Mouse (Mus musculus) hindbrain, embryonic 14.5 days (tissue): ENCODE measurements around the gene Meis3. TPM values are rescaled to one million over a fixed set of nuclear protein-coding genes. Genes with fewer than 3 reads are reported as not detected.
A peak's percentile ranks its signal among the peaks of the same experiment; 100 is the strongest.

ENCODE experiments used
- ATAC-seq: fragments of 200-750 bp; cut with Nextera tagmentation; 2 replicates; pipeline ENCODE4 v1.8.0; 2017; ENCODE audit warnings: moderate number of reproducible peaks, mild to moderate bottlenecking, moderate TSS enrichment, moderate library complexity; ENCODE audit not compliant: low FRiP score
- DNase-seq: peaks from one replicate; pipeline ENCODE4 v3.0.0-alpha.2; 2015; ENCODE audit warnings: low spot score
- H3K27ac ChIP-seq: fragments of 300-500 bp; sonication (generic); 2 replicates; pipeline ENCODE4 v1.5.1; 2014; ENCODE audit warnings: mild to moderate bottlenecking, moderate library complexity
- H3K27me3 ChIP-seq: fragments of 300-500 bp; sonication (generic); 2 replicates; pipeline ENCODE4 v1.6.1; 2014; ENCODE audit warnings: mild to moderate bottlenecking, low read length, mixed read lengths; ENCODE audit not compliant: control insufficient read depth, insufficient read depth
- H3K36me3 ChIP-seq: fragments of 300-500 bp; sonication (generic); replicated peaks from 2 replicates; pipeline ENCODE4 v1.6.1; 2014; ENCODE audit not compliant: control insufficient read depth, insufficient read depth
- H3K4me1 ChIP-seq: fragments of 300-500 bp; sonication (generic); replicated peaks from 2 replicates; pipeline ENCODE4 v1.6.1; 2014; ENCODE audit warnings: antibody characterized with exemption, low read length, mixed read lengths; ENCODE audit not compliant: control insufficient read depth, insufficient read depth
- H3K4me2 ChIP-seq: fragments of 300-500 bp; sonication (generic); replicated peaks from 2 replicates; pipeline ENCODE4 v1.6.1; 2014; ENCODE audit warnings: mild to moderate bottlenecking, moderate library complexity
- H3K4me3 ChIP-seq: fragments of 300-500 bp; sonication (generic); replicated peaks from 2 replicates; pipeline ENCODE4 v1.5.1; 2014; ENCODE audit warnings: mild to moderate bottlenecking, low read length
- H3K9ac ChIP-seq: fragments of 300-500 bp; sonication (generic); 2 replicates; pipeline ENCODE4 v1.6.1; 2014
- H3K9me3 ChIP-seq: fragments of 300-500 bp; sonication (generic); 2 replicates; pipeline ENCODE4 v1.6.1; 2016; ENCODE audit warnings: low read length; ENCODE audit not compliant: control insufficient read depth
- whole genome bisulfite sequencing: fragments of 180-500 bp; shearing (Covaris S2); extraction: QIAGEN DNeasy Blood & Tissue Kit; methylation state at CpG from one replicate; pipeline ENCODE4 v1.1.7; 2014; 5-methylcytosine and 5-hydroxymethylcytosine counted together
- polyA plus RNA-seq: library from polyadenylated mRNA; unstranded; fragments of >200 nt; fragmentation: Nextera tagmentation; extraction: Ambion mirVana; gene quantifications from 2 replicates; pipeline ENCODE4 v1.2.1, GENCODE M21; 2014

Meis3 gene
- polyA plus RNA-seq, 1 experiment from 2014 or later, result 121 TPM

DNA sequence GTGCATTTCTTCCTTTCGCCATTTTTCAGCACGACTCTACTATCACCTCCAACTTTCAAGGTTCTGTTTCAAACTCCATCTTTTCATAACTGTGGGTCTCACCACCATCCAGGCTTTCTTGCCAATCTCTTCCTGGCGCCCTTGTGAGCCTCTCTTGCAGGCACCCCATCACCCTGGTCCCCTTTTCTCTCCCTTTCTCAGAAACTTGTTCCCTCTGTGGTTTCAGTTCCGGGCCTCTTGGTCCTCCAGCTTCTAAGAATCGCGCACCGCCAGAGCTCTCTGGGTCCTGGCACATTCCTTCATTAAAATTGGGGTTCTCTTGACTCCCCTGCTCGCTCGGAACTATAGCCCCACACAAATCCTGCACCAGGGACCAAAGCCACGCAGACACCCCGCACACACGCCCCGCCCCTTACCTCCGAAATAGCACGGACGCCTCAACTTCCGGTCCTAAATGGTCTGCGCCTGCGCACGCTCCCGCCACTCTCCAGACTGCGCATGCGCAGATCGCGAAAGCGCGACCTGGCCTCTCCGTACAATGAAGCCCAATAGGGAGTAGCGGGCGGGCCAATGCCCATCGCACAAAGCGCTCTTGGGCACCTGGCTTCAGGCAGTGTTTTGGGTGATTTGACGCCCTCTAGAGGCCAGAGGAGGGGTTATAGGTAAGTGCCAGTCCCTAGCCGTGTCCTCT, 46.8 kb downstream of the Meis3 start, which contains the start of gene Dhx34:
Dhx34 (minus strand) TSS at position 456 of the 691 bp plus-strand sequence.
- peak within 1 kb of the TSS; percentile 68 for H3K9ac ChIP-seq
- no peaks in the 10 kb centered on the region for H3K9me3 ChIP-seq
- DNase-seq (peak; percentile 99), ATAC-seq (peak; percentile 96)
- H3K4me3 ChIP-seq, result peak within 1 kb of the TSS; percentile 55
- peak within 1 kb of the TSS; percentile 78 for H3K4me2 ChIP-seq
- H3K36me3 ChIP-seq, result peaks cover 21% of the 10 kb centered on the region
- H3K27ac ChIP-seq, result peak within 1 kb of the TSS; percentile 74
- 2% methylated on average over 34 of the region's 34 CpGs for WGBS
- H3K4me1 ChIP-seq, result peaks cover 10% of the 10 kb centered on the region
- H3K27me3 ChIP-seq, result no peaks in the 10 kb centered on the region

DNA sequence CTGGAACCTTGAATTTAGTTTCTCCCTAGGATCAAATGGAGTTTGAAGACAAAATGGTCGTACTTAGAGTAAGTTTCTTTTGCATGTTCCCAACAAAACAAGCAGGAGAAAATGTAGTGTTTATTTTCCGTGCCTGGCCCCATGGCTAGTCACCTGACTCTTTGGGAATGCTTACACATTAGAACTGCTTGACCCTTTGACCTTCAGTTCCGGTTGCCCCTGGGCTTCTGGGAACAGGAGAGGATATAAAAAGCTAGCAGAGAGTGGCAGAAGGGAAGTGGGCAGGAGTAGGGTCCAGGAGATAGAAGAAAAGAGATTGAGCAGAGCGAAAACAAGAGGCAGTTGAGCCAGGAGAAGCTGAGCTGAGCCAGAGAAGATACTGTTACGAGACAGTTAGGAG, 55.0 kb downstream of the Meis3 start:
- Histone ChIP-seq H3K9ac (no peak overlapping the region), H3K4me2 (no peak overlapping the region), H3K4me3 (no peak overlapping the region), H3K36me3 (no peaks in the 10 kb centered on the region), H3K27ac (no peak overlapping the region), H3K27me3 (no peaks in the 10 kb centered on the region), H3K4me1 (no peaks in the 10 kb centered on the region), H3K9me3 (no peaks in the 10 kb centered on the region)
- 62% methylated on average over 5 of the region's 5 CpGs for WGBS
- ATAC-seq (no peak), DNase-seq (no peak)

Other genes starting within 250 kb of the Meis3 start
- gene Nop53, start 229.0 kb upstream of the Meis3 start, polyA plus RNA-seq, result 113 and 114 TPM in 2 replicates
- 5.6 and 6.6 TPM in 2 replicates for gene Ehd2, start 207.5 kb upstream of the Meis3 start, polyA plus RNA-seq
- gene Bicra, start 127.2 kb upstream of the Meis3 start, polyA plus RNA-seq, result 7.9 and 8.8 TPM in 2 replicates
- gene Zfp541, start 113.3 kb upstream of the Meis3 start, polyA plus RNA-seq, result 0.16 TPM in 2 replicates
- gene Napa, start 76.6 kb upstream of the Meis3 start, polyA plus RNA-seq, result 202 and 214 TPM in 2 replicates
- gene Kptn, start 55.2 kb upstream of the Meis3 start, polyA plus RNA-seq, result 34.8 and 37.1 TPM in 2 replicates
- 0.95 and 1.4 TPM in 2 replicates for gene Slc8a2, start 45.3 kb upstream of the Meis3 start, polyA plus RNA-seq
- 7.8 and 9.9 TPM in 2 replicates for gene Dhx34, start 46.9 kb downstream of the Meis3 start, polyA plus RNA-seq
- 0.13 TPM in 1 of 2 replicates, not detected in the other for gene C5ar2, start 69.1 kb downstream of the Meis3 start, polyA plus RNA-seq
- gene C5ar1, start 84.5 kb downstream of the Meis3 start, polyA plus RNA-seq, result 2.1 and 2.8 TPM in 2 replicates
- 51.3 and 51.6 TPM in 2 replicates for gene Inafm1, start 98.5 kb downstream of the Meis3 start, polyA plus RNA-seq
- 17.0 TPM in 2 replicates for gene Ccdc9, start 111.7 kb downstream of the Meis3 start, polyA plus RNA-seq
- gene Bbc3, start 133.3 kb downstream of the Meis3 start, polyA plus RNA-seq, result 20.3 and 21.0 TPM in 2 replicates
- gene Sae1, start 212.7 kb downstream of the Meis3 start, polyA plus RNA-seq, result 224 and 245 TPM in 2 replicates
- gene Zc3h4, start 225.8 kb downstream of the Meis3 start, polyA plus RNA-seq, result 14.4 and 17.0 TPM in 2 replicates